9 mouse cellular contexts compared by ENCODE assay signal in genomic region chr2:31484187-31484586, GRCm38 (mm10). TPM values are rescaled to one million over a fixed set of nuclear protein-coding genes. Genes with fewer than 3 reads are reported as not detected.
DNase-seq lines count a peak whose midpoint lies in the region; ATAC-seq and TF ChIP-seq lines count a peak whose summit lies in the region.
"Had no signal": no experiment of that assay in that cellular context is flagged by ENCODE, and none has a peak within 500 bp of the region (broad histone marks: within the 10 kb centered on the region; RNA-seq: fewer than 3 reads in every experiment).

No protein-coding gene starts in this region.

- ATAC-seq in lung, embryonic 16.5 days (ENCODE audit: low read depth): 0 out of 2 replicates have a peak, but pooled peaks have one; percentile 5
- no peak for ATAC-seq in erythroblast, adult 5-6 weeks (replicated peaks; ENCODE audit: low FRiP score, poor library complexity, severe bottlenecking)

- TF ChIP-seq RAD21 in MEL (IDR thresholded peaks at IDR 0.05; ENCODE audit: low read depth, low read length): peak; percentile 80

- H3ac ChIP-seq in C2C12 (ENCODE audit: control insufficient read depth, insufficient read length, low read depth): no peak overlapping the region

- H3K79me3 ChIP-seq in C2C12 (ENCODE audit: low read depth): no peaks in the 10 kb centered on the region

- 26% methylated on average over 5 of the region's 5 CpGs for WGBS in lung, embryonic 16.5 days

- TF ChIP-seq CTCF in C2C12 (IDR thresholded peaks at IDR 0.05; ENCODE audit: control insufficient read depth, insufficient read depth, insufficient read length) (peak; percentile 82), MEL (IDR thresholded peaks at IDR 0.05 in 2 of 3, conservative IDR thresholded peaks at IDR 0.05 in 1 of 3; ENCODE audit: control insufficient read depth in 1 of 3, insufficient read depth in 1 of 3, low read depth in 2 of 3, low read length in 3 of 3, poor library complexity in 1 of 3, severe bottlenecking in 1 of 3) (peak; percentile 83 to 93 (median 92))

- no peak for TF ChIP-seq EP300 in MEL (IDR thresholded peaks at IDR 0.05; ENCODE audit: low read depth in 1 of 2, low read length in 2 of 2)

- H3K36me3 ChIP-seq in C2C12 (ENCODE audit: control insufficient read depth, insufficient read depth) (peaks cover 67% of the 10 kb centered on the region), MEL (ENCODE audit: control insufficient read depth in 1 of 2, insufficient read depth in 2 of 2, low read length in 2 of 2) (no peaks in the 10 kb centered on the region)
- no peaks in the 10 kb centered on the region for H3K36me3 ChIP-seq in lung, embryonic 16.5 days (ENCODE audit: control insufficient read depth, insufficient read depth, low read length)
- H3K36me3 ChIP-seq: heart, embryonic 15.5 days had no signal

- no peaks in the 10 kb centered on the region for H3K27me3 ChIP-seq in C2C12 (ENCODE audit: control insufficient read depth, insufficient read depth, insufficient read length)
- no peaks in the 10 kb centered on the region for H3K27me3 ChIP-seq in MEL (ENCODE audit: control insufficient read depth in 1 of 2, insufficient read depth in 2 of 2, low read length in 2 of 2)
- H3K27me3 ChIP-seq in lung, embryonic 16.5 days (ENCODE audit: control insufficient read depth, insufficient read depth, low read depth, low read length): no peaks in the 10 kb centered on the region

- H3K27ac ChIP-seq in MEL (ENCODE audit: control insufficient read depth, low read depth, low read length): no peak overlapping the region
- no peak overlapping the region for H3K27ac ChIP-seq in lung, embryonic 16.5 days (ENCODE audit: low read length)
- H3K27ac ChIP-seq: heart, embryonic 15.5 days had no signal

- no peaks in the 10 kb centered on the region for H3K4me1 ChIP-seq in MEL (ENCODE audit: control insufficient read depth in 1 of 2, insufficient read depth in 2 of 2, low read length in 2 of 2)
- no peaks in the 10 kb centered on the region for H3K4me1 ChIP-seq in lung, embryonic 16.5 days (replicated peaks; ENCODE audit: control insufficient read depth, insufficient read depth, low read length)
- H3K4me1 ChIP-seq: heart, embryonic 15.5 days had no signal

- DNase-seq in MEL (ENCODE audit: low read depth, low spot score): peak; percentile 77
- peak; percentile 86 for DNase-seq in cerebellum, adult 9-10 months
- DNase-seq in frontal cortex, postnatal 25 days (ENCODE audit: low spot score in 2 of 2): peak; percentile 67 to 70
- peak; percentile 55 to 82 for DNase-seq in layer of hippocampus, adult 18-20 months (ENCODE audit: low spot score in 2 of 2)
- peak; percentile 69 for DNase-seq in retina, postnatal 7 days (ENCODE audit: low read depth, low spot score)

- H3K9ac ChIP-seq in MEL (ENCODE audit: control insufficient read depth, low read depth, low read length, poor library complexity, severe bottlenecking): no peak overlapping the region
- no peak overlapping the region for H3K9ac ChIP-seq in lung, embryonic 16.5 days (ENCODE audit: low read length)
- H3K9ac ChIP-seq: heart, embryonic 15.5 days had no signal

- no peak overlapping the region for H3K4me2 ChIP-seq in lung, embryonic 16.5 days (ENCODE audit: low read depth, low read length)
- H3K4me2 ChIP-seq: heart, embryonic 15.5 days had no signal

- TF ChIP-seq POLR2A in MEL (IDR thresholded peaks at IDR 0.05; ENCODE audit: control insufficient read depth in 1 of 2, insufficient read depth in 1 of 2, low read depth in 1 of 2, low read length in 2 of 2, poor library complexity in 1 of 2): no peak

- no peaks in the 10 kb centered on the region for H3K9me3 ChIP-seq in MEL (replicated peaks; ENCODE audit: insufficient read depth, low read length)
- no peaks in the 10 kb centered on the region for H3K9me3 ChIP-seq in lung, embryonic 16.5 days (ENCODE audit: control insufficient read depth, low read length)
- H3K9me3 ChIP-seq: heart, embryonic 15.5 days had no signal

- H3K4me3 ChIP-seq in C2C12 (ENCODE audit: insufficient read depth, poor library complexity, severe bottlenecking) (no peak overlapping the region), MEL (ENCODE audit: control insufficient read depth in 1 of 2, insufficient read depth in 1 of 2, low read depth in 2 of 2, low read length in 2 of 2) (no peak overlapping the region)
- H3K4me3 ChIP-seq in lung, embryonic 16.5 days (ENCODE audit: low read length): no peak overlapping the region
- H3K4me3 ChIP-seq: heart, embryonic 15.5 days had no signal

- H3K79me2 ChIP-seq in C2C12 (ENCODE audit: control insufficient read depth, insufficient read depth): no peaks in the 10 kb centered on the region
- H3K79me2 ChIP-seq in MEL (ENCODE audit: control insufficient read depth, insufficient read depth, low read length, poor library complexity): no peaks in the 10 kb centered on the region

TF ChIP-seq in C2C12, 6 proteins besides CTCF, POLR2A, EP300 and RAD21:
- TF ChIP-seq CEBPB (IDR thresholded peaks at IDR 0.05; ENCODE audit: low read depth) (no peak), MAX (IDR thresholded peaks at IDR 0.05) (no peak), USF1 (IDR thresholded peaks at IDR 0.05; ENCODE audit: low read depth) (no peak), MYOG (IDR thresholded peaks at IDR 0.05; ENCODE audit: control insufficient read depth, extremely low read depth, insufficient read length) (no peak), FOSL1 (IDR thresholded peaks at IDR 0.05; ENCODE audit: insufficient read depth, low read length, poor library complexity, severe bottlenecking) (no peak), MYOD1 (IDR thresholded peaks at IDR 0.05; ENCODE audit: control insufficient read depth, insufficient read length, low read depth) (no peak)

TF ChIP-seq in MEL, 35 proteins besides CTCF, POLR2A, EP300 and RAD21:
- TF ChIP-seq ZC3H11A (IDR thresholded peaks at IDR 0.05; ENCODE audit: low read depth, low read length) (peak; percentile 51), E2F4 (IDR thresholded peaks at IDR 0.05; ENCODE audit: borderline replicate concordance, low read depth, low read length) (no peak), ZKSCAN1 (IDR thresholded peaks at IDR 0.05; ENCODE audit: low read depth, low read length) (no peak), TAL1 (IDR thresholded peaks at IDR 0.05; ENCODE audit: low read length) (no peak), SMC3 (IDR thresholded peaks at IDR 0.05; ENCODE audit: low read depth, low read length) (peak; percentile 76), MAZ (IDR thresholded peaks at IDR 0.05; ENCODE audit: low read depth, low read length) (no peak)

RNA-seq across cellular contexts. Expression of gene Ass1, which starts 14.2 kb away (rescaled TPM):
- polyA plus RNA-seq in C2C12 (2012; fragmentation: generic; extraction: Trizol) (248 TPM), MEL (2012; ENCODE audit: insufficient read depth in 1 of 2, insufficient read length in 2 of 2, low read depth in 1 of 2, low replicate concordance in 2 of 2, missing spikeins in 1 of 2) (10 to 100 TPM in 1 of 2 experiments, not detected in 1; 88.0 TPM)
- 45.0 and 49.7 TPM in 2 replicates for total RNA-seq in MEL (2012; rRNA removed)
- total RNA-seq in layer of hippocampus, adult 18-20 months (2021): 10 to 100 TPM; 33.8 to 40.5 TPM
- 72.0 and 91.8 TPM in 2 replicates for polyA plus RNA-seq in lung, embryonic 16.5 days (2015; fragmentation: Nextera tagmentation; extraction: Ambion mirVana)
- total RNA-seq in erythroblast, adult 5-6 weeks (2015; ENCODE audit: low replicate concordance): 18.4 and 33.2 TPM in 2 replicates
- total RNA-seq in erythroblast, adult 5-6 weeks (2017; ENCODE audit: low replicate concordance): 3.7 and 17.6 TPM in 2 replicates
